Mouse (Mus musculus) heart, adult 11 months (tissue): ENCODE measurements around the gene Lrfn2.

Source experiments
- DNase-seq: peaks from one replicate; pipeline ENCODE4 v3.0.0; 2022

The Lrfn2 gene

GRCm38 (mm10) chr17:48971296-48971695 lies 39.1 kb downstream of the Lrfn2 start:
- DNase-seq, result no peak

GRCm38 (mm10) chr17:48972866-48973265 lies 40.7 kb downstream of the Lrfn2 start:
- no peak for DNase-seq

- DNase-seq, result no peak
These were observed 41.2 kb downstream of the Lrfn2 start for GRCm38 (mm10) chr17:48973394-48973793.

- DNase-seq, result no peak
These were observed 42.9 kb downstream of the Lrfn2 start for GRCm38 (mm10) chr17:48975055-48975454.

GRCm38 (mm10) chr17:48976611-48977022 lies 44.4 kb downstream of the Lrfn2 start:
- no peak for DNase-seq

- DNase-seq, result no peak
These were observed 63.2 kb downstream of the Lrfn2 start for GRCm38 (mm10) chr17:48995256-48995993.

- DNase-seq, result no peak
These were observed 67.5 kb downstream of the Lrfn2 start for GRCm38 (mm10) chr17:48999463-49000227.

GRCm38 (mm10) chr17:49009384-49010073 lies 77.3 kb downstream of the Lrfn2 start:
- no peak for DNase-seq

- no peak for DNase-seq
These were observed 81.9 kb downstream of the Lrfn2 start for GRCm38 (mm10) chr17:49013876-49014600.

GRCm38 (mm10) chr17:49015368-49015767 lies 83.2 kb downstream of the Lrfn2 start:
- no peak for DNase-seq

- DNase-seq, result no peak
These were observed 84.0 kb downstream of the Lrfn2 start for GRCm38 (mm10) chr17:49016229-49016628.

GRCm38 (mm10) chr17:49017438-49018415 lies 85.5 kb downstream of the Lrfn2 start:
- no peak for DNase-seq

- DNase-seq, result peak; percentile 90
These were observed 86.8 kb downstream of the Lrfn2 start for GRCm38 (mm10) chr17:49018774-49019488.

- DNase-seq, result peak; percentile 96
These were observed 97.5 kb downstream of the Lrfn2 start for GRCm38 (mm10) chr17:49029556-49030268.

GRCm38 (mm10) chr17:49030269-49030615 lies 98.1 kb downstream of the Lrfn2 start:
- DNase-seq, result no peak

- DNase-seq, result no peak
These were observed 98.7 kb downstream of the Lrfn2 start for GRCm38 (mm10) chr17:49030841-49031240.

- peak; percentile 94 for DNase-seq
These were observed 99.6 kb downstream of the Lrfn2 start for GRCm38 (mm10) chr17:49031790-49032189.

GRCm38 (mm10) chr17:49033276-49033675 lies 101.1 kb downstream of the Lrfn2 start:
- DNase-seq, result peak; percentile 97

- no peak for DNase-seq
These were observed 101.6 kb downstream of the Lrfn2 start for GRCm38 (mm10) chr17:49033686-49034250.

GRCm38 (mm10) chr17:49035052-49035451 lies 102.9 kb downstream of the Lrfn2 start:
- DNase-seq, result no peak
